Mouse (Mus musculus): ENCODE measurements around the gene Gm28308.

DNA sequence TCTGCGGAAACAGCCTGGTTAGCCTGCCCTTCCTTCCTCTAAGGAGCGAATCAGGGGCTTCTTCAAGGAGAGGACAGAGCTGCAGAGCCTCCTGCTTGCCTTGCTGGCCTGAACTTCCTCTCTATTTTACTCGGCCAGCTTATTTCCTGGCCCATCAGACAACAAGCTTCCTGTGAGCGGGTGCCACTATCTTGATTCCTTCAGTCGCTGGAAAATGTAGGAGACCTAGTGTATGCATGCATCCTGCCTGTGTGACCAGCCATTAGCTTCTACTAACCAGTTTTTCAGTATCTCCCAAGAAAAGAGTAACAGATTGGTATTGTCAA, 42.3 kb downstream of the Gm28308 start:
- TF ChIP-seq CTCF (IDR thresholded peaks at IDR 0.05; ENCODE audit: low read depth): no peak
- no peak for TF ChIP-seq EP300 (IDR thresholded peaks at IDR 0.05; ENCODE audit: low read depth)

Data from liver, embryonic 14.5 days (tissue).